11 mouse cellular contexts compared by ENCODE assay signal in genomic region chr17:86202972-86203371, GRCm38 (mm10). TPM values are rescaled to one million over a fixed set of nuclear protein-coding genes. Genes with fewer than 3 reads are reported as not detected.
DNase-seq lines count a peak whose midpoint lies in the region.
"Had no signal": no experiment of that assay in that cellular context is flagged by ENCODE, and none has a peak within 500 bp of the region (broad histone marks: within the 10 kb centered on the region; RNA-seq: fewer than 3 reads in every experiment).

No protein-coding gene starts in this region.

- peak; percentile 55 for DNase-seq in gastrocnemius, adult 18-20 months (ENCODE audit: low spot score)
- DNase-seq in gastrocnemius, postnatal 4 days (ENCODE audit: low spot score in 2 of 2), result no peak
- peak; percentile 7 for DNase-seq in 416B (ENCODE audit: low read depth)
- DNase-seq in gastrocnemius, postnatal 14 days, result peak; percentile 26
- DNase-seq in heart, postnatal 4 days, result peak; percentile 25
- DNase-seq in right cerebral cortex, postnatal 14 days, result no peak
- DNase-seq in layer of hippocampus, postnatal 36 days, result no peak
- no peak for DNase-seq in embryo, embryonic 10.5 days (ENCODE audit: low spot score)
- DNase-seq: kidney, postnatal 10 days; layer of hippocampus, adult 9-11 months; liver, embryonic 13.5 days had no signal

- intact Hi-C loops in gastrocnemius, postnatal 14 days (cut with DNase I; ENCODE audit: low total_unique reads), result no loop called here

RNA-seq across cellular contexts. Expression of gene Prkce, which starts 35.4 kb away (rescaled TPM):
- total RNA-seq in gastrocnemius, adult 18-20 months (2021), result 10 to 100 TPM; 11.6 to 12.3 TPM
- 10 to 100 TPM; 12.3 to 13.0 TPM for total RNA-seq in gastrocnemius, postnatal 4 days (2021)
- total RNA-seq in gastrocnemius, postnatal 14 days (2021), result 1 to 10 TPM; 8.7 TPM
- 10 to 100 TPM; 33.8 to 35.5 TPM for total RNA-seq in heart, postnatal 4 days (2021)
- 100 to 1,000 TPM; 416 to 425 TPM for total RNA-seq in layer of hippocampus, postnatal 36 days (2021)

RNA-seq across cellular contexts. Expression of gene Srbd1, which starts 58.0 kb away (rescaled TPM):
- total RNA-seq in gastrocnemius, adult 18-20 months (2021), result 1 to 10 TPM; 5.5 to 5.9 TPM
- 10 to 100 TPM; 15.0 to 16.4 TPM for total RNA-seq in gastrocnemius, postnatal 4 days (2021)
- total RNA-seq in gastrocnemius, postnatal 14 days (2021), result 1 to 10 TPM; 6.5 to 7.6 TPM
- total RNA-seq in heart, postnatal 4 days (2021), result 10 to 100 TPM; 19.5 to 19.9 TPM
- 10 to 100 TPM; 16.2 to 16.6 TPM for total RNA-seq in layer of hippocampus, postnatal 36 days (2021)

Comparison
In these comparisons a context has a peak if more than half of its experiments do, and no peak if none do; other contexts are left out.
1. DNase-seq: peak in gastrocnemius, adult 18-20 months (single experiment), 416B (single experiment), gastrocnemius, postnatal 14 days (single experiment) and heart, postnatal 4 days (single experiment); none in gastrocnemius, postnatal 4 days (0 of 2), right cerebral cortex, postnatal 14 days (single experiment), layer of hippocampus, postnatal 36 days (0 of 2) and embryo, embryonic 10.5 days (single experiment).
2. RNA of gene Prkce, which starts 35.4 kb away (total RNA-seq): 416 to 425 TPM in layer of hippocampus, postnatal 36 days; 33.8 to 35.5 TPM in heart, postnatal 4 days, 12.3 to 13.0 TPM in gastrocnemius, postnatal 4 days, 11.6 to 12.3 TPM in gastrocnemius, adult 18-20 months and 8.7 TPM in gastrocnemius, postnatal 14 days; every median in the first group is over 10 times any median in the second.